Mouse (Mus musculus): ENCODE measurements around the gene Dpp9.

Dpp9 gene

GRCm38 (mm10) chr17:56183658-56184103 is 35.0 kb downstream of the Dpp9 start, which contains the start of gene Mydgf:
Gene Mydgf (minus strand): TSS chr17:56183920.
- DNase-seq (ENCODE audit: low read depth, low spot score): peak; percentile 98

- peak; percentile 68 for DNase-seq (ENCODE audit: low read depth, low spot score)
Measured at GRCm38 (mm10) chr17:56182975-56183657, 35.6 kb downstream of the Dpp9 start.

- DNase-seq (ENCODE audit: low read depth, low spot score): no peak
Measured at GRCm38 (mm10) chr17:56175416-56175815, 43.3 kb downstream of the Dpp9 start.

- peak; percentile 32 for DNase-seq (ENCODE audit: low read depth, low spot score)
Measured at GRCm38 (mm10) chr17:56173401-56174046, 45.2 kb downstream of the Dpp9 start.

- no peak for DNase-seq (ENCODE audit: low read depth, low spot score)
Measured at GRCm38 (mm10) chr17:56171881-56172280, 46.8 kb downstream of the Dpp9 start.

- DNase-seq (ENCODE audit: low read depth, low spot score): no peak
Measured at GRCm38 (mm10) chr17:56171456-56171855, 47.2 kb downstream of the Dpp9 start.

- DNase-seq (ENCODE audit: low read depth, low spot score): no peak
Measured at GRCm38 (mm10) chr17:56170636-56171035, 48.1 kb downstream of the Dpp9 start.

GRCm38 (mm10) chr17:56169830-56170229 is 48.9 kb downstream of the Dpp9 start:
- no peak for DNase-seq (ENCODE audit: low read depth, low spot score)

- no peak for DNase-seq (ENCODE audit: low read depth, low spot score)
Measured at GRCm38 (mm10) chr17:56165671-56166070, 53.0 kb downstream of the Dpp9 start.

- DNase-seq (ENCODE audit: low read depth, low spot score): no peak
Measured at GRCm38 (mm10) chr17:56164510-56164909, 54.2 kb downstream of the Dpp9 start.

GRCm38 (mm10) chr17:56163523-56164102 is 55.1 kb downstream of the Dpp9 start:
- DNase-seq (ENCODE audit: low read depth, low spot score): peak; percentile 60

- peak; percentile 97 for DNase-seq (ENCODE audit: low read depth, low spot score)
Measured at GRCm38 (mm10) chr17:56162231-56162774, 56.4 kb downstream of the Dpp9 start, which contains the start of gene Tnfaip8l1. Gene Tnfaip8l1 (plus strand): TSS chr17:56162477.

GRCm38 (mm10) chr17:56159729-56160128 is 59.0 kb downstream of the Dpp9 start:
- DNase-seq (ENCODE audit: low read depth, low spot score): peak; percentile 89

GRCm38 (mm10) chr17:56153643-56154042 is 65.1 kb downstream of the Dpp9 start:
- no peak for DNase-seq (ENCODE audit: low read depth, low spot score)

- no peak for DNase-seq (ENCODE audit: low read depth, low spot score)
Measured at GRCm38 (mm10) chr17:56149897-56150296, 68.8 kb downstream of the Dpp9 start.

GRCm38 (mm10) chr17:56148790-56149618 is 69.7 kb downstream of the Dpp9 start:
- no peak for DNase-seq (ENCODE audit: low read depth, low spot score)

- DNase-seq (ENCODE audit: low read depth, low spot score): no peak
Measured at GRCm38 (mm10) chr17:56148280-56148679, 70.4 kb downstream of the Dpp9 start.

- DNase-seq (ENCODE audit: low read depth, low spot score): no peak
Measured at GRCm38 (mm10) chr17:56147420-56147819, 71.3 kb downstream of the Dpp9 start.

GRCm38 (mm10) chr17:56146131-56146530 is 72.6 kb downstream of the Dpp9 start:
- no peak for DNase-seq (ENCODE audit: low read depth, low spot score)

- DNase-seq (ENCODE audit: low read depth, low spot score): no peak
Measured at GRCm38 (mm10) chr17:56144546-56144945, 74.2 kb downstream of the Dpp9 start.
